Mouse (Mus musculus) embryo, embryonic 10.5 days (tissue): ENCODE measurements around the gene Cdc42ep4.

Source experiments
- DNase-seq: peaks from one replicate; pipeline ENCODE4 v3.0.0-alpha.2; 2015; ENCODE audit warnings: low spot score

The Cdc42ep4 gene

GRCm38 (mm10) chr11:113722405-113723090 is 29.1 kb downstream of the Cdc42ep4 start:
- no peak for DNase-seq

DNA sequence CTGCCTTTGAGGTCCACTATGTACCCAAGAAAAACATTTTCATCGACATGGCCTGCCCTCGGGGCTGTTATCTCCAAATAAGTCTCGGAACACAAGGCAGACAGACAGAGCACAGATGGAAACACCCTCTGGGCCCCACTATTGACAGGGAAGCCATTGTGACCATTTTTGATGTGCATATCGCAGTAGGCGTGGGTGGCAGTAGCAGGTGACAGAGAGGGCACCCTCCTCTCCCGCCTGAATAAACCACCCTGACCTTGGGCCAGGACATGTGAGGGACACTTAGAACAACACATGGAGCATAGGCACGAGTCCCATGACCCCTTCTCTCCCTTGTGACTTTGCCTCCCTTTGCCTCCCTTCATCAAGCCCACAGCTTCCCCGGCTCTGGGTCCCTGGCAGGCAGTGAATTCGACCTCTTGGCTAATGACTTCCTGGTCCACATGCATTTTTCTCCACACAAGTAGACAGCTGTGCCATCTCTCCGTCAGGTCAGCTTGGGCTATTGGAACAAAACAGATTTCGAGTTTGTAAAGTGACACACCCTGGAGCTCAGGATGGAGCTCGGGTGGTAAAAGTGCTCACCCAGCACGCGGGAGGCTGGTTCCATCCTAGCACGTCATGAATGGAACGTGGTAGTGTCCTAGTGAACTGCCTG is 33.8 kb downstream of the Cdc42ep4 start:
- DNase-seq, result peak; percentile 42

DNA sequence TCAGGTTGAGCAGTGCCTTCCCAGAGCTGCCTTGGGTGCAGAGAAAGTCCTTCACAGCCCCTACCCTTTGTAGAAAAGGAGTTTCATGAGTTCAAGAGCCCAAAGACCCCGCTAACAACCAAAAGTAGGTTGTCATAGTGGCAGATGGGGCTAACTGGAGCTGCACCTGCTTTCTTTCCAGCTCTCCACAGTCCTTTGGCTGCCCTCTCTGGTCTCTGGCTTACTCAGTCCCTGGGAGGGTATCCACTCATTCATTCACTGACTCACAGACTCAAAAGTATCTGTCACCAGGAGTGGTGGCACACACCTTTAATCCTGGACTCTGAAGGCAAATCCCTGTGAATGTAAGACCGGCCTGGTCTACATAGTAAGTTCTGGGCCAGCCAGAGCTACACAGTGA is 35.5 kb downstream of the Cdc42ep4 start:
- DNase-seq, result no peak

GRCm38 (mm10) chr11:113715078-113715674 is 36.5 kb downstream of the Cdc42ep4 start:
- DNase-seq, result no peak

GRCm38 (mm10) chr11:113711061-113711460 is 40.6 kb downstream of the Cdc42ep4 start:
- no peak for DNase-seq

DNA sequence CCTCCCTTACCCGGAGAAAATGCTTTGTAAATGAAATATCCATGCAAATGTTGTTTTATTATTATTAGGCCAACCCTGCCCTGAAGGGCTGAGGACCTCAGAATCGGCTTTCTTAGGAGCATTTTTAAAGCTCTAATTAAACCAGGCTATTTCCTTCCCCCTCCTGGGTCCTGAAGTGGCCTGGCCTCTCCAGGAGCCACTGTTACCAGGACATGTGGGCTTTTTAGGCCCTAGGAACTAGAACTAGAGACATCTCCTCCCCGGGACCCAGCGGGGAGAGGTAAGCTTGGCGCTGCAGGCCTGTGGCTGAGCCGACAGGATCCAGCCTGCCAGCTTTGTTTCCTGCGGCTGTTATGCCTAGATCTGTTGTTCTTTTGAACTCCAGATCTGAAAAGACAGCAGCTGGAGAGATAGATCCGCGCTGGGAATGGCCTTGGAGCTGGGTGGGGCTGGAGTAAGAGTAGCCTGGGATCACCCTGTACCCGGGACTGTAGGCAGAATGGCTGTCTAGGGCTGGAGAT is 41.4 kb downstream of the Cdc42ep4 start:
- peak; percentile 71 for DNase-seq

- DNase-seq, result peak; percentile 76
Measured at GRCm38 (mm10) chr11:113709731-113710256, 41.9 kb downstream of the Cdc42ep4 start, which contains the start of gene Cpsf4l. Gene Cpsf4l (minus strand): TSS chr11:113710017.

DNA sequence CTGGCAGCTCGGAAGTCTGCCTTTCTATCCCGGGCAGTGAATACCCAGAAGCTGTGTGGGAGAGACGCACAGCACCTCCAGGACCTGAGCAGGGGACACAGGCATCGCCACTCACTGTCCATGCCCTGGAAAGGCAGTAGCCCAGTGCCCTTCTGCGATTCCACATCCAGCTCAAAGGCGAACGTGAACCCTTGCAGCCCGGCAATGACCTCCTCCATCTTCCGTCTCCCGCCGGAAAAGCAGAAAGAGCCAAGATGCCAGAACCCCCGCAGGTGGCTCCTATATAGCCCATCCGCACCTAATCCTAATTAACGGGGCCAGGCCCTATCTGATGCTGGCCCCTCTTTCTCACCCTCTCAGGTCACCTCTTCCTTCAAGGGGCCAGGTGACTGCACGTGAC is 42.4 kb downstream of the Cdc42ep4 start:
- DNase-seq, result no peak

DNA sequence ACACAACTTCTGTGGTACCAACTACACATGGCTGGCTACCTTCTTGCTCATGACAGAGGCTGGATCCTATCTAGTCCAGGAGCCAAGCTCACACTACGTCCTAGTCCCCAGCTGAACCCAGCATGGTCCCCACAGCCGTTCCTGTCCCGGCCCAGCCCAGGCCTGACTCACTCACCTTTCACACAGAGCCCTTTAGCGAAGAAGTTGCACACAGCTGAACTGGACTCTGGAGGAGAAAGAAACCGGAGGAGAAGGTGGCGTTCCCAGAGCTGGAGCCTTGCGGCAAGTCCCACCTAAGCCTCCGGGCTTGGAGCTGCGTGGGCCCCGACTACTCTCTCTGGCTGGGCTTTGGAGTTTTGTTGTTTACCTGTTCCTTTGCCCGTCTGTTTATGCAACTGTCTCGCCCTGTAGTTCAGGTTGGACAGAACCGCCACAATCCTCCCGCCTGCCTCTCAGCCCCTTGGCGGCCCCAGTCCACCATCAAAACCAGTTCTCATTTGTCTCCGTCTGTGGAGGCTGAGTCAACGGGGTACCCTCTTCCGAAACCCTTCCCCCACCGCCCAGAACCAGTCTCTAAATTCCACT is 43.0 kb downstream of the Cdc42ep4 start:
- no peak for DNase-seq

- DNase-seq, result no peak
Measured at GRCm38 (mm10) chr11:113705966-113706652, 45.6 kb downstream of the Cdc42ep4 start.

DNA sequence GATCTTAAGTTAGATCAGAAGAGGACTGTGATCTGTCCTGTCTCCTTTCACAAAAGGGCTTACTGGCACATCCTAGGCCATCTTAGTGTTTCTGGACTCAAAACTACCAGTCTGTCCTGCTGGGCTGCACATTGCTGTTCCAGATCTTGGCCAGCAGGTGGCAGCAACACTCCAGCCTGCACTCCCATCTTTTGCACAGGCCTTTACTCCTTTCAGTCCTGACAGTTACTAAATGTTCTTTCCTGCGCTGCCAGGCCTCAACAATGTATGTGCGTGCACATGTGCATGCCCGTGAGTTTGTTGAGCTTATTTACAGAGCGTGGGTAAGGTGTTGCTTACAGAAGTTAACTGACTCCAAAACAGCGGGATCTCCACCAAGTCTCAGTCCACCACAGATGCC is 47.9 kb downstream of the Cdc42ep4 start:
- DNase-seq, result peak; percentile 87

- no peak for DNase-seq
Measured at GRCm38 (mm10) chr11:113699643-113700042, 52.0 kb downstream of the Cdc42ep4 start.

GRCm38 (mm10) chr11:113698013-113698545 is 53.6 kb downstream of the Cdc42ep4 start:
- no peak for DNase-seq

DNA sequence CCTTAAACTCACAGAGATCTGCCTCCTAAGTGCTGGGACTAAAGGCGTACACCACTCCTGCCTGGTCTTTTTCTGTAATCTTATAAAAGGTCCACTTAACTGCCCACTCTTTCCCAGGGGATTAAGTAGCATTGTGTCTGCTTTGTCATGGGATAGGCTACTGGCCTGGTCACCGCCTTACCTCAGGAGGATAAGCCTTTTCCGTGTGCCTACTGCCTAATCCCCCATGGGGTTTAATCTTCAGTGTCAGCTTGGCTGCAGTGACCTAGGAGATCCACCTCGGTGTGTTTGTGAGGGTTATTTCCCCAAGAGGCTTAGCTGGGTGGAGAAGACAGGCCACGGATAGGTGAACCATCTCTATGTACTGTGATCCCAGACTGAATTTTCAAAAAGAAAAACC is 54.1 kb downstream of the Cdc42ep4 start:
- no peak for DNase-seq

- DNase-seq, result no peak
Measured at GRCm38 (mm10) chr11:113691851-113692250, 59.8 kb downstream of the Cdc42ep4 start.

GRCm38 (mm10) chr11:113691318-113691717 is 60.4 kb downstream of the Cdc42ep4 start:
- no peak for DNase-seq

DNA sequence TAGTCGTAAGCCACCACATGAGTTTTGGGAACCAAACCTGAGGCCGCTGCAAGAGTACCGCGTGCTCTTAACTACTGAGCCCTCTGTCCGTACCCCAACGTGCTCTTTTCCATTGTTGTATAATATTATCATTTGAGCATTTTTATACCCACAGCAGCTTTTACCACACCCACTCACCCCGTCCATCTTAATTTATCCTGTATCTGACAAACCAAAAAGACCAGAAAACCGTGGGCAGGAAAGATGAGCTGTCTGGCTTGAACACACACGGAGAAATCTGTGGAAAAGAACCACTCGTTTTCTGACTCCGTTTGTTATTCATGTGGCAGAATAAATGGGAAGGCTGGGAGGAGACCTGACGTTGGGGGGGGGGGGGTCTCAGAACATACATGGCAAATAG is 61.2 kb downstream of the Cdc42ep4 start:
- DNase-seq, result no peak

- peak; percentile 74 for DNase-seq
Measured at GRCm38 (mm10) chr11:113687031-113687430, 64.7 kb downstream of the Cdc42ep4 start.

GRCm38 (mm10) chr11:113684707-113685426 is 66.8 kb downstream of the Cdc42ep4 start:
- DNase-seq, result no peak

DNA sequence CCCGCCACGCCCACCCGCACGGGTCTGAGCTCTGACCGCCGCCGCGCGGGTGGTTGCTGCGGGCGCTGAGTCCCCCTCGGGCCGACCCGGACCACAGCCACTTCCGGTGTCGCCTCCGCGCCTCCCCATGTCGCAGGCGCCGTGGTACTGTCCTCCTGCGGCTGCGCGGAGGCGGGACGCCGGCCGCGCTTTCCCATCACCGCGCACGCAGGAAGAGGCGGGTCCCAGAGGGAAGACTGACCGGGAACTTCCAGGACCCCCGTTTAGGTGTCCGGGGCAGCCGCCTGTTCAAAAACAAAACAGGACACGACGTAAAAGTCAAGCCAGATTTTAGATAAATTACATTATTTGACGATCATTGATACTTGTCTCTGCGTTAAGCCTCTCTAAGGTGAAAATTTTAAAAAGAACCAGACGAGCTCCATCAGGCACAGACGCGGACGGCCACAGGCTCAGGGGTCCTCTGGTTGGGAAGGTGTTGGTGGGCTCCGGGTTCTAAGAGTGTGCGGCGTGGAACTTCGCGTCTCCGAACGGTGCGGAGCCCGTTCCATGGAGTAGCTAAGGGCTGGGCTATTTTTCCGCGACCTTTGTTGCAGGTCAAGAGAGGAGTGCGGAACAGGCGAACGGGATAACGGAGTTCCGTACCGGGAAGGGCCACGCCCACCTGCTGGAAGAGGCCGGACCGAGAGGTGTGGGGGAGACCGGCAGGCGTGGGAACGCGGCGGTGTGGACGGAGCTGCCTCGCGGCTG is 67.5 kb downstream of the Cdc42ep4 start, which contains the start of the genes Fam104a and D11Wsu47e:
Fam104a (minus strand) TSS at position 199 of the 750 bp plus-strand sequence.
D11Wsu47e (plus strand) TSS at position 456 of the 750 bp plus-strand sequence.
- peak; percentile 97 for DNase-seq
